Mouse (Mus musculus) erythroblast, embryonic 14.5 days (primary cell): ENCODE measurements around the gene Tmed9.

Experiments used
- GATA1 ChIP-seq: IDR thresholded peaks from 2 replicates; pipeline ENCODE4 v1.6.1; 2012; ENCODE audit warnings: low read length, inconsistent platforms, mixed read lengths
- TAL1 ChIP-seq: IDR thresholded peaks from 3 replicates; pipeline ENCODE4 v1.6.1; 2012; ENCODE audit warnings: low read length, inconsistent platforms, mixed read lengths

DNA sequence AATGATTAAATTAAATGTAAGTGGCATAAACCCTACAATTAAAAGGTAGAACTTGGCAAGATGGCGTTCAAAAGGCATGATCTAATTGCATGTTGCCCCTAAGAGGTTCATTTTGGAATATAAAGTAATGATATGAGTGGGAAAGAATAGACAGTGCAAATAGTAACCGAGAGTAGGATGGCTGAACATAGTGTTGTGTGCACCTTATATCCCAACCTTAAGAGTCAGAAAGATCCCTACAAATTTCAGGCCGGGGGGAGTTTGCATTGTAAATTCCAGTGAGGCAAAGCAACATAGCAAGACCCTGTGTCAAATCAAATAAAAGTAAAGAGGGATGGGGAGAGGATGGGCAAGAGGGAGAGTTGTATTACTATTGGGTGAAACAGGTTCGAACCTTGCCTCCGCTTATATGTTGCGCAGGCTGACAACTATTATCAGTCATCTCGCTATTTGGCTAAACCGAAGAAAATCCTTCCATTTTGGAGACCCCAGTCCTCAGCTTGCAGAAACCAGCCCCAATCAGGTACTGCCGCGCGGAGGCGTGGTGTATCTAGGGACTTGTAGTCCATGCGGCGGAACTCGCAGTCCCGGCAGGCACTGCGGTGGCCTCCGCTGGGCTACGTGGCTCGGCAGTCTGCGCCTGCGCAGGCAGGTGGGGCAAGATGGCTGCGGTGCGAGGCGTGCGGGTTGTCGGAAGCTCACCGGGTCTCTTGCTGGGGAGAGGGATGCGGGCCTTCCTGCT, 19.2 kb downstream of the Tmed9 start:
- TF ChIP-seq GATA1 (no peak), TAL1 (no peak)
